Mouse (Mus musculus) regulatory T cell (primary cell): ENCODE data around the gene Nim1k.
"Not testable (repeated sequence)": the region's sequence is repeated elsewhere in the genome, so short reads cannot be mapped to it uniquely, and the experiment has no call there.

Experiments
- in situ Hi-C: fragments of 300-600 bp; cut with MboI, MseI; formaldehyde crosslinking; loops from one replicate; pipeline ENCODE4 v1.15.1; 2025; ENCODE audit warnings: high pct_unique_total_duplicates

Gene Nim1k

DNA sequence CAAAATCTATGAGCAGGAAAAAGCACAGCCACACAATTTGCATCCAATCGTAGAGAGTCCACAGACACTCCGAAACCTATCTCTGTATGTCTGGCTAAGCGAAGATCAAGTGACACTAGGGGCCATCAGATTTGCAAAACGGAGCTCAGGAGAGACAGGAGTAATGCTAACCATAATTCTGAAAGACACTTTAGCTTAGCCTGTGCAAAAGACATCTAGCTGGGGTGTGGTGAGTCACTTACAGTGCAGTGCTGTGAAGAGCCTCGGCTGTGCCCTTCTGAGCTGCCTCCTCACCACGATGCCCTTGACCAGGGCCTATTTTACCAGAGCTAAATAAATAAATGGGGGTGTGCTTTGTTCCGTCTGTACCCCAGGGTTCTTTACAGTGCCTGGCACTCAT lies 26.3 kb downstream of the Nim1k start:
- in situ Hi-C loops: no loop called here

DNA sequence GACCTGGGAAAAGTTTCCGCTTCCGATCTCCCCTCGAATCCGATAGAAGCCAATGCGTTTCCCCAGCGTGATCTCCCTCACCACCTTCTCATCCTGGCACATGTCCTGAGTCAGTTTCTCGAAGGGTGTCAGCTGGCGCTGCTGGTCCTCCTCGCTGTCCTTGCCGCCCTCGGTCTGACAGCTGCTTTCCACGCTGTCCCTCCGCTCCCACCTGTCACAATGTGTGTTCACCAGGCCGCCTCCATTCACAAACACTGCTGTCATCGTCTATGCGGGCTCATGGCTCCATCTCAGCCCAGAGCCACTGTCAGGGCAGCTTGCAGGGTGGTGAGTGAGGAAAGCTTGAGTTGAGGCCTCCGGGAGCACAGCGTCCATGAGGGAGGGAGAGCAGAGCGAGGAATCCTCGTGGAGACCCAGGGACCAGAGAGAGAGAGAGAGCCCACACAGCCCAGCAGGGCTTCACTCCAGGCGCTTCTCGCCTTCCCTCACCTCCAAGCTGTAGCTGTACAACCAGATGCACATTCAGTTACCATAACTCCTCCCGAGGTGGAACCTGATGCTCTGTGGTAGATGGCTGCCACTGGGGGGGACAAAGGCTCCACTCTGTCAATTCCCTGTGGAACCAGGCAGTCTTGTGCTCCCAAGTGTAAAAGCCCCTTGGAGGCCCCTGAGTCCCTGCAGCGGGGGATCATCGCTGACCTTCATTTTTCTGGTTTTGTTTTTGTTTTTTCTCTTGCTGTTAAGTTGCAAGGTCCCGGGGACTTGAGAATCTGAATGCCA lies 27.9 kb downstream of the Nim1k start:
- in situ Hi-C loops: no loop called here

GRCm38 (mm10) chr13:119724541-119724940 lies 31.1 kb downstream of the Nim1k start:
- in situ Hi-C loops: no loop called here

DNA sequence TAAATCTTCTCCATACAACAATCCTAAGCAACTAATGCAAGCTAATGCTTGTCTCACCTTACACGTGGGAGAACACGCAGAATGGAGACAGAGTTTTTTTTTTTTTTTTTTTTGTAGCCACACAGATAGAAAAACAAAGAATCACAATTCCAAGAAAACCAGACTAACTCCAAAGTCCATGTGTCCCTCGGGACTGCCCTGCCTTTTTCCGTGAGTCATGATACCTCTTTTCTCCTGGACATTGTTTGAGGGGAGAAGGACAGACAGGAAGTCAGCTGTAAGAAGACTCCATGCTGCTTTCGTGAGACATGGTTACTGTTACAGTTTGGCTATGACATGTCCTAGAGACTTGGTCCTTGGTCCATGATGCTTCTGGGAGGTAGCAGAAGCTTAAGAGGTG lies 32.3 kb downstream of the Nim1k start:
- in situ Hi-C loops: no loop called here

DNA sequence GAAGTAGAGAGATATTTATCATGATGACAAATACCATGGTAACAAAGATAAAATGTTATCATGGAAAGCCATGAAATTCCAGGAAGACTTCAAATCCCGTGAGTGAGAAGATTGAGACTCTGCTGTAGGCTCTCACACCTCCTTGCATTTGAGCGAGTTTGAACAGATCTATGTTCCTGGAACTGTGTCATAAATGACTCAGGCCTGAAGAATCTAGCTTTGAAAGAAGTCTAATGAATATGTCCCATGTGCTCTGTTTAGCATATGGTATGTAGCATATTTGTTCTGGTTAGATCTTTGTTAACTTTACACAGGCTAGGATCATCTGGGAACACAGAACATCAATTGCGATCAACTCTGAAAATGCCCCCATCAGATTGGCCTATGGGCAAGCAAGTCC lies 33.2 kb downstream of the Nim1k start:
- in situ Hi-C loops: no loop called here

GRCm38 (mm10) chr13:119716105-119716504 lies 39.6 kb downstream of the Nim1k start:
- in situ Hi-C loops: no loop called here

GRCm38 (mm10) chr13:119713821-119714220 lies 41.9 kb downstream of the Nim1k start:
- in situ Hi-C loops: no loop called here

GRCm38 (mm10) chr13:119713107-119713787 lies 42.4 kb downstream of the Nim1k start:
- in situ Hi-C loops: no loop called here

GRCm38 (mm10) chr13:119712463-119712862 lies 43.2 kb downstream of the Nim1k start:
- in situ Hi-C loops: no loop called here

- in situ Hi-C loops: no loop called here
Measured at GRCm38 (mm10) chr13:119710268-119710610, 45.4 kb downstream of the Nim1k start.

DNA sequence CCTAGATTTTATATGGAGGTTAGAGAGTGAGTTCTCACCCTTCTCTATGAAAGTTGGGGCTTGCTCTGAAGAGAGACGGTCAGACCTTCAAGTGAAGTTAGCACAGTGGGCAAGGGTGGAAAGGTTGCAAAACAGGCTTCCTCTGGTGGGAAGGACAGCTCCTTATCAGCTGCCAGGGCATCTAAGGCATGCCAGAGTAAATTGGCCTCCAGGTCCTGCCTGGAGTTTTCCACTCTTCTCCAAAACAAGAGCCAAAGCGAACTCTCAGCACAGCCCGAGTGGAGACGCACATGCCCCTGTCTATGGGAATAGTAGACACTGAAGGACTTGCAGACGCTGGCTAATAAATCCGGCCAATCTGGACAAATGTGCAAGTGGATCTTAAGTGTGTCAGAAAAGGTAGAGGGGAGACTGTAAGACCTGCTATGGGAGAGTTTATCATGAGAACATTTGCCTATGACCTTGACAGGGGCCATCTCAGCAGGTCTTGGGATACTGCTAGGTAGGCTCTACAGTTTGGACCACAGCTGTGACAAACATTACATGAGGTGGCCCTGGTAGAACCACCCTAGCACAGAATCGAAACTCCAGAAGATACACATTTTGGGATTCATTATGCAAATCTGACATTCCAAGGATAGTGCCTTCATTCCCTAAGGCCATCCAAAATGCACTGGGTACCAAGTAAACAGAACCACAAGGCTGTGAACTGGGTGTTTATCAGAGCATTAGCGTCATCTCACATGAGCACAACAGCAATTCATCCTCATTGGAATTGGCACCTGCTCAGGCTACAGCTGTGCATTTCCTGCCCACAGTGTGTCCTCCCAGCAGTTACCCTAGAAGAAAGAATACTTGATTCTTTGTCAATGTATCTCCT lies 46.1 kb downstream of the Nim1k start:
- in situ Hi-C loops: loop anchor here (5.0 to 10.0 kb wide), 2 partner anchors 63 to 665 kb away; no protein-coding TSS in a partner anchor

GRCm38 (mm10) chr13:119708941-119709340 lies 46.7 kb downstream of the Nim1k start:
- in situ Hi-C loops: loop anchor here (5.0 to 10.0 kb wide), 2 partner anchors 63 to 664 kb away; no protein-coding TSS in a partner anchor

DNA sequence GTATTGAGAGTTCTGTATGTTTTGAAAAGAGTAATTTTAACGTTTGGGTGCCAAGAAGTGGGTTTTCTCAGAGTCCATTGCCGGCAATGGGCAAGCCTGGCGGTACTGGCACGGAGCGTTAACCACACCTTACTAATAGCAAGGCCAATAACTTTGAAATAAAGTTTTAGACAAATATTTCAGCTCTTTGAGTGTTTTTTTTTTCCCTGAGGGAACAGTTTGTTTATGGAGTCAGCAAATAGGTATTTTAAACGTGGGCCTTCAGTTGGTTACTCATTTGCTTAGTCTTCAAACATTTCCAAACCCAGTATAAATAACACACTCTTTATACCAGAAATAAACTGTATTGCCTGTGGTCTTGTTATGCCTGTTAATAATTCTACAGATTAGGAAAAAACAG lies 47.8 kb downstream of the Nim1k start:
- in situ Hi-C loops: loop anchor here (5.0 to 10.0 kb wide), 2 partner anchors 64 to 663 kb away; no protein-coding TSS in a partner anchor

GRCm38 (mm10) chr13:119706953-119707352 lies 48.7 kb downstream of the Nim1k start:
- in situ Hi-C loops: loop anchor here (5.0 to 10.0 kb wide), 2 partner anchors 65 to 662 kb away; no protein-coding TSS in a partner anchor

DNA sequence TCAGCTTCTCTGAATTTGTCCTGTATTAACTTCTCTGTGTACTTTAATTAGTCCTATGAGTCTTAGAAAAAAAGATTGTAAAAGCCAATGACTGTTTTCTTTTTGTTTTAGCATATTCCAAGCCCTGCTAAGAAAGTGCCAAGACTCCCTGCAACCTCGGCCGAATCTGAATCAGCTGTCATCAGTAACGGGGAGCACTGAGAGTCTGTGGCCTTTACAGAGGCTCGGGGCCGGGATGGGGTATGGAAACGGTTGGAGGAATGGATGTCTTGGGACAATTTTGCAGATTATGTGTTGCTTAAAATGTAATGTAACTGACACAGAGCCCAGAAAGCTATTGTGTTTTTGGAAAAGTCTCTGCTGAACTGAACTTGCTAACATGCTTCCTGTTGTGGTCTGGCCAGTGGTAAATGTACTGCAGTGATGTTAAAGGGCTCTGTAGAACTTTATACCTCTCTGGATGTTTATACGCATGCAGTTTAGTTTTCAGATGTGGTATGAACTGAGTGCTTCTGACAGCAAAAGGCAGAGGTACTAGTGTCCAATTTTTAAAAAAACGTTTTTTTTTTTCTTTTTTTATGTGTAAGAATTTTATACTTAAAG lies 49.3 kb downstream of the Nim1k start:
- in situ Hi-C loops: loop anchor here (5.0 to 10.0 kb wide), 2 partner anchors 66 to 662 kb away; no protein-coding TSS in a partner anchor

DNA sequence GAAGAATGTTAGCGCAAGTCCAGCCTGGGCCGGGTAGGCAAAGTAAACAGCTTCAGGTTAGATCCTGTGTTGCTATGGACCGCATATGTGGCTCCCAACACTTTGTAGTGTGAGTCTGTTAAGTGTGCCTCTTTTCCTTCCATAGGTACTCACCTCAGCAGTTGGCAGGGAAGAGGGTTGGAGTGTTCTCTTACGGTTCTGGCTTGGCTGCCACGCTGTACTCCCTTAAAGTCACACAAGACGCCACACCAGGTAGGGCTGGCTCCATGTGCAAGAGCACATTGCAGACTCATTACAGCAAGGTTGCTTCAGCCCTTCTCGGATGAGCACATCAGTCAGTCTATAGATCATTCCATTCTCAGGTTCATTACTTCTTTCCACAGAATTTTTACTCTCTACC lies 51.4 kb downstream of the Nim1k start:
- in situ Hi-C loops: loop anchor here (10.0 kb wide), 1 partner anchor 659 kb away; no protein-coding TSS in a partner anchor

DNA sequence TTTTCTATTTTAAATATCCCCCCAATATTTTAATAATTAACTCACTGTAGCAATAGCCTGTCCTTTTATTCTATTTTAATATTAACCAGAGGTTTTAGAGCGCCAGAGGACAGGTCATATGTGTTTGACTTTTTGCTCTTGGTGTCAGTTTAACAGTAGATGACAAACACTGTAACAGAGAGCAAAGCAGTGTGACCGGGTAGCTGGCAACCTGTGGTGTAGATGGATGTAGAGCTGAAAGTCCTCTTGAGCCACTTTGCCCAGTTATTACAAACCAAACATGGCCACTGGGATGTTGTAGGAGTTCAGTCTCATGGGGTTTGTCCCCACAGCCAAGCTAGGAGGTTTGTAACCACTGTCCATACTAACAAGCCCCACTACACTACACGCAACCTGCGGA lies 57.2 kb downstream of the Nim1k start:
- in situ Hi-C loops: no loop called here

GRCm38 (mm10) chr13:119696496-119696895 lies 59.2 kb downstream of the Nim1k start:
- in situ Hi-C loops: no loop called here

DNA sequence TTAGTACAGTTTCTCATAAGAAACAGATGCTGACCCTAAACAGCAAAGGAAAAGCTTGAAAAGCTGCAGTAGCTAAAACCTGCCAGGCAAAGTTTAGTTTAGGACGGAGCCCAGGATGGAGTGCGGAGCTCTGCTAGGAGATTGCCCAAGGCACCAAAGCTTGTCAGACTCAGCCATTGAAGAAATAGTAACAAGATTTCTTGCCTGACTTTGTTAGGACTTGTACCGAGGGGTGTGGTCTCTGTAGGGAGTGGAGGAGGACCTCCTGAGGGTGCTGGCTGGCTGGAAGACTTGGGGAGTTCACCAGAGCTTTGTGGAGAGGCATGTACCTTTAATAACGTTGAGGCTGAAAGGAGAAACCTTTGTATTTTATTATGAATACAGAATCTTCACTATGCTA lies 60.0 kb downstream of the Nim1k start:
- in situ Hi-C loops: no loop called here

- in situ Hi-C loops: not testable (repeated sequence)
Measured at GRCm38 (mm10) chr13:119691958-119692357, 63.7 kb downstream of the Nim1k start.

DNA sequence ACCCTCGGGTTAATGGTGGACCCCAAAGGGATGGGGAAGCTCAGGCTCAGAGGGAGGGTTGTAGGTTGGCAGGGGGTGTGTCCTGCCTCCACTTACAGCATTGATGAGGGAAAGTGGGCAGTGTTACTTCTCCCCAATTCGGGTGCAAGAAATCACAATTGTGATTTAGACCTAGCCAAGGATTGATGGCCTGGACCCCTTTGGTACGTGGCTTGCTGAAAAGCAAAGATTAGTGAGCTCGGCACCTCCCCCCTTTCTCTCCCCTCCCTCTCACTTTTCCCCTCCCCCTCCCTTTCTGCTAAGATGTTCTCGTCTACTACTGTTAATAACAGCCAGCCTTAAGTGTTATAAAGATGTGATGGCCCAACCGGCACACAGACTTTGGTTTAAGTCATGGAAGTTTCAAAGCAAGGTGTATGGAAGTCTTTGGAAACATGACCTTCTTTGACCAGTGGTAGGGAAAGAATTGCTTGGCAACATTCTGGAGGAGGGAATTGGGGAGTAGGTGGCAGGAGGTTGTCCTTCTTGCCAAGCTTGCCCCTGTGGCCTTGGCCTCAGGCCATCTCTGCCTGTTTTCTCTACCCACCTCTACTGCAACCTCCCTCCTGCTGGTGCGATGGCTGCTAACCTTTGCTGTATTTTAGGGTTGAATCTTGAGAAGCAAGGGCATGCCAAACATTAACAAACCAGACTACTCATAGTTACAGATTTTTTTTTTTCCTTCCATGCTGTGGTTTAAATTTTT lies 64.6 kb downstream of the Nim1k start:
- in situ Hi-C loops: no loop called here
